Mouse (Mus musculus) monocyte, adult 2 months (primary cell): ENCODE results near the gene Rnf38.
A peak's percentile ranks its signal among the peaks of the same experiment; 100 is the strongest.

Experiments used
- DNase-seq, 2 experiments: peaks; one replicate each; pipeline ENCODE4 v3.0.0; 2022; ENCODE audit warnings: low spot score in 2 of 2, low read depth in 1 of 2

The Rnf38 gene

GRCm38 (mm10) chr4:44225128-44225527, 8.5 kb downstream of the Rnf38 start:
- no peak for DNase-seq

GRCm38 (mm10) chr4:44224141-44224540, 9.4 kb downstream of the Rnf38 start:
- no peak for DNase-seq

- no peak for DNase-seq
Measured at GRCm38 (mm10) chr4:44223444-44223843, 10.1 kb downstream of the Rnf38 start.

GRCm38 (mm10) chr4:44216797-44217442, 16.7 kb downstream of the Rnf38 start:
- no peak for DNase-seq

GRCm38 (mm10) chr4:44199968-44200367, 33.6 kb downstream of the Rnf38 start:
- no peak for DNase-seq

- no peak for DNase-seq
Measured at GRCm38 (mm10) chr4:44187431-44187830, 46.2 kb downstream of the Rnf38 start.

- DNase-seq: no peak
Measured at GRCm38 (mm10) chr4:44183862-44184261, 49.7 kb downstream of the Rnf38 start.

- DNase-seq: no peak
Measured at GRCm38 (mm10) chr4:44179748-44180147, 53.8 kb downstream of the Rnf38 start.

- no peak for DNase-seq
Measured at GRCm38 (mm10) chr4:44173177-44173576, 60.4 kb downstream of the Rnf38 start.

GRCm38 (mm10) chr4:44172676-44173075, 60.9 kb downstream of the Rnf38 start:
- no peak for DNase-seq

GRCm38 (mm10) chr4:44169884-44170283, 63.7 kb downstream of the Rnf38 start:
- DNase-seq: no peak

GRCm38 (mm10) chr4:44168816-44169215, 64.8 kb downstream of the Rnf38 start:
- DNase-seq: no peak

- peak; percentile 85 to 89 for DNase-seq
Measured at GRCm38 (mm10) chr4:44168231-44168647, 65.3 kb downstream of the Rnf38 start.

- DNase-seq: peak; percentile 46 to 70
Measured at GRCm38 (mm10) chr4:44167397-44168121, 66.0 kb downstream of the Rnf38 start.

- DNase-seq: no peak
Measured at GRCm38 (mm10) chr4:44166702-44167396, 66.7 kb downstream of the Rnf38 start.

GRCm38 (mm10) chr4:44164621-44165020, 69.0 kb downstream of the Rnf38 start:
- DNase-seq: no peak

- no peak for DNase-seq
Measured at GRCm38 (mm10) chr4:44163034-44163433, 70.6 kb downstream of the Rnf38 start.

GRCm38 (mm10) chr4:44160990-44161689, 72.4 kb downstream of the Rnf38 start:
- DNase-seq: no peak

GRCm38 (mm10) chr4:44159839-44160238, 73.8 kb downstream of the Rnf38 start:
- no peak for DNase-seq

- no peak for DNase-seq
Measured at GRCm38 (mm10) chr4:44156481-44156880, 77.1 kb downstream of the Rnf38 start.

- DNase-seq: no peak
Measured at GRCm38 (mm10) chr4:44154884-44155283, 78.7 kb downstream of the Rnf38 start.
